Mouse (Mus musculus) retina, adult 2 months (tissue): ENCODE results near the gene Ugt1a10.
"Not testable (repeated sequence)": the region's sequence is repeated elsewhere in the genome, so short reads cannot be mapped to it uniquely, and the experiment has no call there.

Experiments used
- DNase-seq: peaks from one replicate; pipeline ENCODE4 v3.0.0-alpha.2; 2012; ENCODE audit warnings: low read depth, low spot score

The Ugt1a10 gene

DNA sequence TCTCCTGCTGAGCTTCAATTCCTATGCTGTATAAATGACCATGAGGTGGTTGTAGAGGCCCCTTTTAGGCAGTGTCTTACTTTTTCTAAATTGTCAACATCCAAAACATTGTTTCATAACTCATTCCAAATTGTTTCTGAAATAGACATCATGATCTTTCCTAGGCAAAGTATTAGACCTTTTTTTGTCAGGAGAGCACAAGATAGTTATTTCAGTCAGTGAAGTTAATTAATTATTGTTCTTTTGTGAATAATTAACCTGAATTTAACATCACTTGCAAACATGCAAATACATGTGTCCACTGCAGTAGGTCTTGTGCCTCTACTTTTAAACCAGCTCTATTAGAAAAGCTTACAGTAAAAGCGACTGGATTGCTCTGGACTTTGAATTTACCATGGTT is at the start of gene Ugt1a10:
Ugt1a10 (plus strand) TSS at position 301 of the 400 bp plus-strand sequence.
- no peak for DNase-seq

DNA sequence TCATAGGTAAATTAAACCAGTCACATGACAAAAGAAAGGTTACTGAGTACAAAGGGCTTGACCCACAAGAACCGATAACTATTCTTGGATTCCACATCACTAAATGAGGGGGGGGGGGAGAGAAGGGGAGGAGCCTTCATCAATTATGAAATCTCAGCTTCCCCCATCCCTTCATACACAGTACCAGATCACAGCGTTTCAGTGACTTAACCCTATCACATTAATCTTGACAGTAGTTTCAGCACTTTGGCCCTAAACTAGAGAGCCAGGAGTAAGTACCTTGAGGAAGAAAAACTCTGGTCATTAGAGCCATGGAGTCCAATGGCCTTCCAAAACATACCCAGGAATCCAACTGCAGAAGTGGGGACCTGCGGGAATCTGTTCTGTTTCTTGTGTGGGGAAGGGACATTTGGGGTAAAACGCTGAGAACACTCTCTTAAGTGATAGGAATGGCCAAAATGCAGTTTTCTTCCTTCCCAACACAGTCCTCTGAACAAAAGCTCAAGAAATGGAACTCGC is 47.4 kb upstream of the Ugt1a10 start:
- DNase-seq: no peak

DNA sequence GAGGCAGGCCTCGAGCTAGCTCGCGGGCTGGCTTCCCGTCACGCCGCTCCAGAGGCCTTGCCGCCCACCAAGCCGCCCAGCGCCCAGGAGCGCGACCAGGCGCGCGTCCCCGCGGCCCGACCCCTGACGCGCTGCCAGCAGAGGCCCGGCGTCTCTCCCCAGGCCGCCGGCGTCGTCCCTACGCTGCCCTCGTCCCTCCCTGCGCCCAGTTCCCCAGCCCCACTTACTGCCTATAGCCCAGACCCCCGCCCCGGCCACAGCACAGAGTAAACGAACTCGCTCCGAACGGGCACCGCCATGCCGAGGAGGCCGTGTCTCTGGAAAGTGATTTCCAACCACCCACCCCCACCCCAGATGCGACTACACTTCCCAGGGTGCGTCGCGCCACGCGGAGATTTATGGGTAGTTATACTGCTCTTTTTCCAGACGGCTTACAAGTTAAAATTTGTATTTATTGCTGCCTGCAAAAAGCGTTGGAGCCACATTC is 46.9 kb upstream of the Ugt1a10 start, which contains the start of gene Usp40:
Usp40 (minus strand) TSS at position 341 of the 487 bp plus-strand sequence.
- peak; percentile 36 for DNase-seq

DNA sequence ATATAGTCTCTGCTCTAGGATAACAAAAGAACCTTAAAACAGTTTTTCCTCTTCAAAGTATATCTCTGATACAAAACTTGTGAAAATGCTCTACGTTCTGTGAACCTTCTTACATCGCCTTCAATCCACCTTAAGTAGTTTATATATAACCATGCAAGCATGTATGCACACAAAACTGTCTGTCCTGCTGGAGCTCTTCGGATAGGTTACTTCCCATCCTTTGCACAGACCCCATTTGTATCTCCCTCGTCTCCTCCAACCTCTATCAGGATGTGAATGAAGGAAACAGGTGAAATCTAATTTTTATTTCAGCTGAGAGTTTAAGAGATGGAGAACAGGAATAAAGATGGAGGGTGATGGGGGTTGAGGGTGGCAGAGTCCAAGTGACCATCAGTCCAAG is 46.5 kb upstream of the Ugt1a10 start:
- no peak for DNase-seq

DNA sequence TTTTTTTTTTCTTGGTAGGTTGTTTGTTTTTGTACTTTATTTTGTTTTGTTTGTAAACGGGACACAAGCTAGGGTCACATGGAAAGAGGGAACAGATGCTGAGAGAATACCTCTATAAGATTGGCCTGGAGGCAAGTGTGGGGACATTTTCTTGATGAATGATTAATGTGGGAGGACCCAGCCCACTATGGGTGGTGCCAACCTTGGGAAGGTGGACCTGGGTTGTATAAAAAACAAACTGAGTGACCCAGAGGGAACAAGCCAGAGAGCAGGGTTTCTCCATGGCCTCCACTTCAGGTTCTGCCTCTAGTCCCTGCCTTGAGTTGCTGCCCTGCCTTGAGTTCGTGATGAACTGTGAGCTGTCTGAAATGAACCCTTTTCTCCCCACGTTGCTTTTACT is 45.7 kb upstream of the Ugt1a10 start:
- DNase-seq: no peak

DNA sequence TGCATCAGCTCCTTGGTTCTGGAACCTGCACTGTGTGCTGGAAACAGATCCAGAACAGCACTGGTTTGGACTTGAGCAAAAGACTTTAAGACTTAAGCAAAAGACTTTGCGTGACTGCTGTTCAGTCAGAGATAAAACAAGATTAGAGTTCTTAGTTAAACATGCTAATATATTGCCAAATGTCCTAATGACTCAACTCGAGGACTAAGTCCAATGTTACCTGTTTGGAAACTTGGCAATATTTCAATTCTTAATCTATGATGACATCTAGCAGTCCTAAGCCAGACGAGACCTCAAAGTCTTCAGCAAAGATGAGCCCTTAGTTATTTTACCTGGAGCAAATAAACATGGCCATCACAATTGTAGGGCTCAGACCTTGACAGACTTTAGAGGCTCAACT is 41.5 kb upstream of the Ugt1a10 start:
- DNase-seq: no peak

DNA sequence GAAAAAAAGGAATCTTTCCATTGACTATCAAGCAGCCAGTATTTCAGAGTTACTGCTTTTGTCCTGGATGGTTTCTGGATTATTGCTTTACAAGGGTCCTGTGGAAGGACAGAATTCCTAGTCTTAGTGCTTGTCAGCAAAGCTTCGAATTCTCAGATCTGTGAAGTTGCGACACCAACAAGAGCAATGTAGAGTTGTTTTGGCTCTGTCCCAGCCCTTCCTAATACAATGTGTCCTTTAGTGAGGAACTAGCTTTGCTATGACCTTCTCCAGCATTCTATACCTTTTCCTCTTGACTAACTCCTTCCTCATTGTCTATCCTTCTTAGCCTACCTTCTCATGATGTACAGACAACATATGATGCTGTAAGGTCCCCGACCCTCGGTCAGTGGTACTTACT is 41.0 kb upstream of the Ugt1a10 start:
- DNase-seq: no peak

DNA sequence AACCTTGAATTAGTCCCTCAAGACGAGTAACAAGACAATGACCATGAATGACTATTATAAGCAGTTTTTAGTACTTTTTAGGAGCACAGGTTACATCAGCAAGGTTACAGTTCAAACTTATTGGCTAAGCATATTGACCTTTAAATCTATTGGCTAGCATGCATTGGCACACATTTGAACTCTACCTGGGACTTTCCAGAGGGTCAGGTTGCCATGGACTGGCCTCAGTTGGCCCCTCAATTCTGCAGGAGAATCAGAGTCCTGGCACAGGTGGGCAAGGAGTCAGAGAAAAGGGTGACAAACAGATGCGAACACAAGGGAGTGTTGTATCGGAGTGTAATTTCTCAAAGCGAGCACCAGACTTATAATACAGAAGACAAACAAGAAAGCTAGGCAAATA is 40.5 kb upstream of the Ugt1a10 start:
- DNase-seq: no peak

DNA sequence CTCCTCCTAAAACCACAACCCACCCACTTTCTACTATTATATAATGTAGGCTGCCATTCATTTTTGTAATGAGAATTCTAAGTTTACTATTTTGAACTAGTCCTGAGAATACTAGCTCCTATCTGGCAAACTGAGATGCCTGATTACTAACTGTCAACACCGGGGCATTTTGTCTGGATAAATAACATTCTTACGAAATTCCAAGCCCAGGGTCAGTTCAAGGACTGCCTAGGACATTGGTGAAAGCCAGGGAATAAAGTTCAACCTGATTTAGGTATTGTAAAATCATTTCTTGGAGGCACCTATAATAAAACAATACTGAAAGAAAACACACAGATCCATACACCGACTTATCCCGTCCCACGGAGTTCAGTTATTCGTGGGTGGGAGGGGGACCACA is 39.8 kb upstream of the Ugt1a10 start:
- DNase-seq: no peak

DNA sequence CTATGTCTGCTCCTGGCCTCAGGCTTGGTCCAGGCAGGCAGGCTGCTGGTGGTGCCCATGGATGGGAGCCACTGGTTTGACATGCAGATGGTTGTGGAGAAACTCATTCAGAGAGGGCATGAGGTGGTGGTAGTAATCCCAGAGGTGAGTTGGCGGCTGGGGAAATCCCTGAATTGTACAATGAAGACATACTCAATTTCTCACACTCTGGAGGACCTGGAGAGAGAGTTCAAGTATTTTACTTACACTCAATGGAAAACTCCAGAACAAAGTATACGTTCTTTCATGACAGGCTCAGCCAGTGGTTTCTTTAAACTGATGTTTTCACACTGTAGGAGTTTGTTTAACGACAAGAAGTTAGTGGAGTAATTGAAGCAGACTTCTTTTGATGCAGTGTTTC is 29.9 kb upstream of the Ugt1a10 start:
- DNase-seq: not testable (repeated sequence)

DNA sequence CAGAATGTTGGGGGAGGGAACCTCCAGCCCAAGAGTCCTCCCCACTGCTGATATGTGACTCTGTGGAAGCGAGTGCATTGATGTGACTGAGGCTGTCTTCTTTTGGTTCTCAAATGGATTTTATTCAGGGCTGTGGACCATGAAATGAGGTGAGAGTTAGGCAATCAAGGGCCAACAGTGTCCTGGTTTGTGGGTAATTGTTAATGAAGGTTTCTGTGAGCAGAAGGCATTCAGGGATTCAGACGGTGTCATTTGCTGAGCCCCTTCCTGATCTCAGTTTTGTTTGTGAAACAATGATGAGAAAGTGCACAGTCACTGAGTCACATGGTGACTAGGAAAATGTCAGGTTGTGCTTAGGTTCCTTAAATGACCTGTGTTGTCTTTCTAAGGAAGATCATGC is 12.1 kb upstream of the Ugt1a10 start:
- DNase-seq: not testable (repeated sequence)

DNA sequence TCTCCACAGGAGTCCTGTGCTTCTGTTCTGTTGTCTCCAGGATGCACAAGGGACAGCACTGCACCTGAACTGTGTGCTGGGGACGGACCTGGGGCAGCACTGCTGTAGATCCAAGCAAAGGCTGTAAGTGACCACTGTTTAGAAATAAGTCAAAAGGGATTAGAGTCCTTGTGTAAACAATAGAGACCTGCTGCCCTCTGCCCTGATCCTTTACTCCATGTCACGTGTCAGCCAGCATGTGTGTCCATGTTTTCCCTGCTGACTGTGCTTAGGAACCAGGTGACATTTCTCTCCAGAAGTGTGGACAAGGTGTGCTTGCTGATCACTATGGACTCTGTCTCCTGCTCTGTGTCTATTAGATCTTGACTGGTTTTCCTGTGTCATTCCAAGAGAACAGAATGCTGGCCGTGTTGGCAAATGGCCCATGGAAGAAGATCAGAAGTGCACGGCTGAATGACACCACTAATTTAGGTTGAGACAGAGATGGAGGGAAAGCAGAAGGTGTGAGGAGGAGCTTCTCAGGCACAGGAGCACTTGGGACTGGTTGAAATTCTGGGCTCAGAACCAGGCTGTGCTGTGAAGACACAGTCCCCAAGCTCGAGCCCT is 10.3 kb upstream of the Ugt1a10 start:
- not testable (repeated sequence) for DNase-seq

DNA sequence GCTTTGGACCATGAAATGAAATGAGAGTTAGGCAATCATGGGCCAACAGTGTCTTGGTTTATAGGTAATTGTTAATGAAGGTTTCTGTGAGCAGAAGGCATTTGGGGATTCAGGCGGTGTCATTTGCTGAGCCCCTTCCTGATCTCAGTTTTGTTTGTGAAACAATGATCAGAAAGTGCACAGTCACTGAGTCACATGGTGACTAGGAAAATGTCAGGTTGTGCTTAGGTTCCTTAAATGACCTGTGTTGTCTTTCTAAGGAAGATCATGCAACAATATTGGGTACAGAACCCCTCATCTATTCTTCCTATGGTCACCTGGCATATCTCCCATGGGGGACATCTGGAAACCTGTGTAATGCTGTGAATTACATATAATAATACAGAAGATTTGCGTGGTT is 7.8 kb upstream of the Ugt1a10 start:
- not testable (repeated sequence) for DNase-seq

DNA sequence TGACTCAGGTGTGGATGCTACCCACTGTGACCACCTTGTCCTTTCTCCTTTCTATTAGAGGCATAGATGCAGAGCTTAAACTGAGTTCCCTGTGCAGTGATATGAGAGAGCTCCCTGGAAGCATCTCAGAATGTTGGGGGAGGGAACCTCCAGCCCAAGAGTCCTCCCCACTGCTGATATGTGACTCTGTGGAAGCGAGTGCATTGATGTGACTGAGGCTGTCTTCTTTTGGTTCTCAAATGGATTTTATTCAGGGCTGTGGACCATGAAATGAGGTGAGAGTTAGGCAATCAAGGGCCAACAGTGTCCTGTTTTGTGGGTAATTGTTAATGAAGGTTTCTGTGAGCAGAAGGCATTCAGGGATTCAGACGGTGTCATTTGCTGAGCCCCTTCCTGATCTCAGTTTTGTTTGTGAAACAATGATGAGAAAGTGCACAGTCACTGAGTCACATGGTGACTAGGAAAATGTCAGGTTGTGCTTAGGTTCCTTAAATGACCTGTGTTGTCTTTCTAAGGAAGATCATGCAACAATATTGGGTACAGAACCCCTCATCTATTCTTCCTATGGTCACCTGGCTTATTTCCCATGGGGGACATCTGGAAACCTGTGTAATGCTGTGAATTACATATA is 11.4 kb downstream of the Ugt1a10 start:
- not testable (repeated sequence) for DNase-seq

DNA sequence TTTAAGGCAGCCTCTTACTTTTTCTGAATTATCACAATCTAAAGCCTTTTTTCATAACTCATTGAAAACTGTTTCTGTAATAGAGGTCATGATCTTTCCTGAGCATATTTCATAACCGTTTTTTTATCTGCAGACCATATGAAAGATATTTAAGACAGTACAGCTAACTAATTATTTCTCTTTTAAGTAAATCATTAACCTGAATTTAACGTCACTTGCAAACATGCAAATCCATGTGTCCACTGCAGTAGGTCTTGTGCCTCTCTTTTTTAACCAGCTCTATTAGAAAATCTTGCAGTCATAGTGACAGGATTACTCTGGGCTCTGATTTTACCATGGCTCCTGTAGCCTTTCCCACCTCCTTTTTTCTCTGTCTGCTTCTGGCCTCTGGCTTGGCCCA is 15.3 kb downstream of the Ugt1a10 start, which contains the start of gene Ugt1a9:
Ugt1a9 (plus strand) TSS at position 306 of the 400 bp plus-strand sequence.
- no peak for DNase-seq

DNA sequence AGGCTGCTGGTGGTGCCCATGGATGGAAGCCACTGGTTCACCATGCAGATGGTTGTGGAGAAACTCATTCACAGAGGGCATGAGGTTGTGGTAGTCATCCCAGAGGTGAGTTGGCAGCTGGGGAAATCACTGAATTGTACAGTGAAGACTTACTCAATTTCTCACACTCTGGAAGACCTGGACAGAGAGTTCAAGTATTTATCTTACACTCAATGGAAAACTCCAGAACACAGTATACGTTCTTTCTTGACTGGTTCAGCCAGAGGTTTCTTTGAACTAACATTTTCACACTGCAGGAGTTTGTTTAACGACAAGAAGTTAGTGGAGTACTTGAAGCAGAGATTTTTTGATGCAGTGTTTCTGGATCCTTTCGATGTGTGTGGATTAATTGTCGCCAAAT is 15.7 kb downstream of the Ugt1a10 start:
- no peak for DNase-seq

DNA sequence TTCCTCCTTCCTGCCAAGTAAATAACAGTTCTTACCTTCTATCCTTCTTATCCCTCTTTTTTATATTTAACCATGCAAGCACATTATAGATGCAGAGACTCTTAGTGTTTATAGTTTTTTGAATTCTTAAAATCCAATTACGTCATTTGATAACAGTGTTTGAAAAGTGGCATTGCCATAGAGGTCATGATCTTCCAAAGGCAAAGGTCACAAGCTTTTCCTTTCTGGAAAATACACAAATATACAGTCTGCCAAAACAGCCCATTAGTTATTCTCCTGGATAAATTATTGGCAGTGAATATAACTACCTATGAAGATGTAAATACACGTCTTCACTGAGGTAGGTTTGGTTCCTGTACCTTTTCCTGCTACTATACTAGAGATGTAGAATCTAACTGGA is 19.3 kb downstream of the Ugt1a10 start:
- DNase-seq: no peak

DNA sequence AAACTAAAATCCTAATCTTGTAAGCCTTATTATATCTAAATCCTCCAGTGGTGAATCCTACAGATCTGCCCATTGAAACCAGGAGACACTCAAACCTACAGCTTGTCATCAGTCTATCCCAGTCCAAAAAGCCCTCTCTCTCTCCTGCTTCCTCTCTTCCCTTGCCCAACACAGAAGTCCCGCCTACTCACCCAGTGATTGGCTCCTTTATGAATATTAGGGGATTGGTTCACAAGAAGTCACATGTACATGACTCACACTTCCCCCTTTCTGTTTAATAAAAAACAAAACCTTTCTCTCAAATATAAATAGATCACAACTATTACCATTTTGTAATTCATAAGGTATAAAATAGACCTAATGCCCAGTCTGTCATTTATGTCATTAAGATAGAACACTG is 21.9 kb downstream of the Ugt1a10 start:
- DNase-seq: no peak

DNA sequence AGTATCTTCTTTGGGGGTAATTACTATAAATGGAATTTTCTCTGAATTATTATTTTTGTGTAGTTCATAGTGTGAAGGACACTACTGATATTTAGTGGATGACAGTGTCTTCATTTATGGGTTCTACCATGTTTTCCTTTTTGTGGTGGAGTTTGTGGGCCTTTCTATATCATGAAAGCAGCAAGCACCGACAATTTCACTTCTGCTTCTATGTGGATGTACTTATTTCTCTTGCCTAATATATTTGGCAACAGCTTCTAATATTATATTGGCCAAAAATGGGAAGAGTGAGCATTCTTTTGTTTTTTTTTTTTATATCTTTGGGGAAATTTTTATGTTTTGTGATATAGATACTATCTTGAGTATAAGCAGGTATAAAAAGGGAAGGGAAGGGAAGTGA is 26.5 kb downstream of the Ugt1a10 start:
- no peak for DNase-seq

DNA sequence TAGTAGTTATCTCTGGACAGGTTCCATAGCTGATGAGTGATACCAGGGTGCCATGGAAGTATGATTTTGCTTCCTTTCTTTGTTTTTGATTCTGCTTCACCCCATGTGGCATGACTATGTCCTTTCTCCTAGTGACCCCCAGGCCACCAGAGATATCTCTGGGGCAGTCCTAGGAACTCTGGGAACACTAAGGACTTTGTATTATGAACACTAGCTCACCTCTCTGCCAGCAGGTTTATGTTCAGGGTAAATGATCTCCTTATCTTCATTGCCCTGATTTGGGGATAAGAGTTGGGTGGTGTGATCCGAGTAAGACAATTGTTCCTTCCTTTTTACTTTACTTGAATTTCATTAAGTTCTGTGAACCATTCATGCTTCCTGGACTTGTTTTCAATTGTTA is 30.9 kb downstream of the Ugt1a10 start:
- no peak for DNase-seq

DNA sequence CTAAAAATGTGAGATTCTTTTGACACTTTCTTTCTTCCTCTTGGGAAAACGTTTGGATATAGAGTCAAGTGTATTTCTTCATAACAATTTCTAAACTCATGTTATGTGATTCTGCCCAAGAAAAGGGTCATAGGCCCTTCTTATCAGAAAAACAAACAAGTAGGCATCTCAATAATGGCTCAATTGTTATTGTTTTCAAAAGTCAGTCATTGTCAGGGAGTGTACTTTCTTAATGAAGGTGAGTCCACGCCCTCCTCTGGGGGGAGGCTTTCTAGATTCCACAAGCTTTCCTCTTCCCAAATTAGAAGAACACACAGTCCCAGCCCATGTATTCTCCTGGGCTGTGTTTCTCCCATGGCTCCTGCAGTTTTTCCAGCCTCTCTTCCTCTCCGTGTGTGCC is 32.3 kb downstream of the Ugt1a10 start, which contains the start of gene Ugt1a8:
Ugt1a8 (plus strand) TSS at position 301 of the 400 bp plus-strand sequence.
- no peak for DNase-seq

DNA sequence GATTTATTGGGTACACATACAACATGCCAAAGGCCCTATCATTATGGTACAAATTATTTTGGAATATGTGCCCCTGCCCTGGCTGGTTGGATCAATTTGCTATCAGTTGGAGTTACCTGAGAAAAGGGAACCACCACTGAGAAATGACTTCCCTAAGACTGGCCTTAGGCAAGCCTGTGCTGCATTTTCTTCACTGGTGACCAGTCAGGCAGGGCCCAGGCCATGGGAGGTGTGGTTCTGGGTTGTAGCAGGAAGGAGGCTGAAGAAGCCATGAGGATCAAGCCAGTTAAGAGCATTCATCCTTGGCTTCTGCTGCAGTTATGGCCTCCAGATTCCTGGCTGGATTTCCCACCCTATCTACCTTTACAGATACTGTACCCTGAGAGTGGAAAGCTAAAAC is 37.2 kb downstream of the Ugt1a10 start:
- no peak for DNase-seq

DNA sequence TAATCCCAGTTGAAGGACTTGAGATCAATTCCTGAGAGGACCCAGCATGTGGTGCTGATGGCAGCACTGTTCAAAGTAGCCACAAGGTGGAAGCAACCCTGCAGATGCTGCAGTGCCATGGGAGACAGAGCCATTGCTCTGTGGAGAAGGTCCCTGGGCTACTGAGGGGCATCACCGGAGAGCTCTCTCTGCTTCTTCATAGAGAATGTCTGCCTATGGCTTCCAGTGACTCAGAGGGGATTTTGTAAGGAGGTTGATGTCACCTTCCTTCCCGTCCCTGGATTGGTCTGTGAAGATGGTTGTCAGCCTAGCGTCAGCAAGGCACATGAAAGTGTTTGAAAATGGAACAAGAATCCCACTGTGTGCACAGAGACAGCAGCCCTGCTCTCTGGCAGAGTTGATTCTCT is 39.1 kb downstream of the Ugt1a10 start:
- not testable (repeated sequence) for DNase-seq
